Mouse (Mus musculus): ENCODE measurements around the gene Elp4. TPM values are rescaled to one million over a fixed set of nuclear protein-coding genes. Genes with fewer than 3 reads are reported as not detected.

The Elp4 gene
- polyA plus RNA-seq, 1 experiment, result 7.0 TPM

GRCm38 (mm10) chr2:105815170-105815569 lies 89.2 kb downstream of the Elp4 start:
- no peak overlapping the region for H3K4me3 ChIP-seq (ENCODE audit: insufficient read depth, poor library complexity, severe bottlenecking)
- no peak overlapping the region for H3ac ChIP-seq (ENCODE audit: control insufficient read depth, insufficient read length, low read depth)
- H3K79me3 ChIP-seq (ENCODE audit: low read depth), result no peaks in the 10 kb centered on the region
- TF ChIP-seq MYOG (IDR thresholded peaks at IDR 0.05; ENCODE audit: control insufficient read depth, extremely low read depth, insufficient read length) (no peak), FOSL1 (IDR thresholded peaks at IDR 0.05; ENCODE audit: insufficient read depth, low read length, poor library complexity, severe bottlenecking) (no peak), USF1 (IDR thresholded peaks at IDR 0.05; ENCODE audit: low read depth) (no peak)
- no peaks in the 10 kb centered on the region for H3K79me2 ChIP-seq (ENCODE audit: control insufficient read depth, insufficient read depth)
- H3K27me3 ChIP-seq (ENCODE audit: control insufficient read depth, insufficient read depth, insufficient read length), result no peaks in the 10 kb centered on the region
- no peaks in the 10 kb centered on the region for H3K36me3 ChIP-seq (ENCODE audit: control insufficient read depth, insufficient read depth)

DNA sequence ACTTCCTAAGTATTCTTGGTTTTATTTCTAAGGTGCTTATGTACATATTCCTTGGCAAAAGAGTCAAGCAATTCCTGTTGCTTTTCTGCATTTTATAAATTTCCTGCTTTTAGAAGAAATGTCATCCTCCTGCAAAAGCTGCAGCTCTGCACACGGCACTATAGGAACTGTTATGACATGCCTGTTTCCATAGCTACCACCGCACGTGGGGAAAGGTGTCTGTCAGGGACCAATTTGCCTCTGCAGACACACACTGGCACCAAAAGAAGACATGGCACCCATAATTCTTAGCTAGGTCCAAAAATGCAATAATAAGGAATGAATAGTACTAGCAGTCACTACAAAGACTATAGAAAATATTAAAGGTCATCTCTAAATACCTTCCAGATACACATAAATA lies 91.3 kb downstream of the Elp4 start:
- Histone ChIP-seq H3K79me2 (ENCODE audit: control insufficient read depth, insufficient read depth) (no peaks in the 10 kb centered on the region), H3ac (ENCODE audit: control insufficient read depth, insufficient read length, low read depth) (no peak overlapping the region), H3K79me3 (ENCODE audit: low read depth) (no peaks in the 10 kb centered on the region), H3K27me3 (ENCODE audit: control insufficient read depth, insufficient read depth, insufficient read length) (no peaks in the 10 kb centered on the region), H3K4me3 (ENCODE audit: insufficient read depth, poor library complexity, severe bottlenecking) (no peak overlapping the region), H3K36me3 (ENCODE audit: control insufficient read depth, insufficient read depth) (peaks cover 6% of the 10 kb centered on the region)
- TF ChIP-seq CTCF (IDR thresholded peaks at IDR 0.05; ENCODE audit: control insufficient read depth, insufficient read depth, insufficient read length), result no peak
- no peak for TF ChIP-seq MAX (IDR thresholded peaks at IDR 0.05)
- TF ChIP-seq USF1 (IDR thresholded peaks at IDR 0.05; ENCODE audit: low read depth), result no peak
- no peak for TF ChIP-seq FOSL1 (IDR thresholded peaks at IDR 0.05; ENCODE audit: insufficient read depth, low read length, poor library complexity, severe bottlenecking)
- TF ChIP-seq MYOG (IDR thresholded peaks at IDR 0.05; ENCODE audit: control insufficient read depth, extremely low read depth, insufficient read length), result no peak
- TF ChIP-seq CEBPB (IDR thresholded peaks at IDR 0.05; ENCODE audit: low read depth), result no peak
- no peak for TF ChIP-seq MYOD1 (IDR thresholded peaks at IDR 0.05; ENCODE audit: control insufficient read depth, insufficient read length, low read depth)

GRCm38 (mm10) chr2:105810286-105810685 lies 94.1 kb downstream of the Elp4 start:
- no peak overlapping the region for H3K4me3 ChIP-seq (ENCODE audit: insufficient read depth, poor library complexity, severe bottlenecking)
- peaks cover 6% of the 10 kb centered on the region for H3K36me3 ChIP-seq (ENCODE audit: control insufficient read depth, insufficient read depth)

DNA sequence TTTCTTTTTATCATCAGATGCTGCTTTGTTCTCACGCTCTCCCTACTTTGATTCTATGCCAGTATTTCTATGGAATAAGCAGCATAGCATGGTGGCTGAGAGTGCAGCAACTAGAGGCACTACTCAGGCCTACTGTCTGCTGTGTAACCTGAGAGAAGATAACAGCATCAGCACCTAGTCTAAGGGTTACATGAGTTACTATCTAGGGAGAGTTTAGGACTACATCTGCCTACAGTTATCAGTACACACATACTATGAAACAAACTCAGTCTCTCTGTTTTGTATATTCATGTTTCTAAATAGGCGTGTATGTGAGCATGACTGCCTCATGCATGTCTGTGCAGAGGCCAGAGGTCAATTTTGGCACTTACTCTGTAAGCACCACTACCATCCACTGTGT lies 97.8 kb downstream of the Elp4 start:
- H3K79me3 ChIP-seq (ENCODE audit: low read depth), result no peaks in the 10 kb centered on the region
- H3ac ChIP-seq (ENCODE audit: control insufficient read depth, insufficient read length, low read depth), result no peak overlapping the region
- no peaks in the 10 kb centered on the region for H3K79me2 ChIP-seq (ENCODE audit: control insufficient read depth, insufficient read depth)
- no peak for TF ChIP-seq MAX (IDR thresholded peaks at IDR 0.05)
- no peak for TF ChIP-seq CTCF (IDR thresholded peaks at IDR 0.05; ENCODE audit: control insufficient read depth, insufficient read depth, insufficient read length)
- no peak for TF ChIP-seq FOSL1 (IDR thresholded peaks at IDR 0.05; ENCODE audit: insufficient read depth, low read length, poor library complexity, severe bottlenecking)
- no peak for TF ChIP-seq USF1 (IDR thresholded peaks at IDR 0.05; ENCODE audit: low read depth)
- no peak for TF ChIP-seq MYOG (IDR thresholded peaks at IDR 0.05; ENCODE audit: control insufficient read depth, extremely low read depth, insufficient read length)
- no peak for TF ChIP-seq MYOD1 (IDR thresholded peaks at IDR 0.05; ENCODE audit: control insufficient read depth, insufficient read length, low read depth)
- no peak for TF ChIP-seq CEBPB (IDR thresholded peaks at IDR 0.05; ENCODE audit: low read depth)
- H3K27me3 ChIP-seq (ENCODE audit: control insufficient read depth, insufficient read depth, insufficient read length), result no peaks in the 10 kb centered on the region
- H3K4me3 ChIP-seq (ENCODE audit: insufficient read depth, poor library complexity, severe bottlenecking), result no peak overlapping the region
- H3K36me3 ChIP-seq (ENCODE audit: control insufficient read depth, insufficient read depth), result peaks cover 6% of the 10 kb centered on the region

More at GRCm38 (mm10) chr2:105810286-105810685, 94.1 kb downstream of the Elp4 start:
- TF ChIP-seq FOSL1 (IDR thresholded peaks at IDR 0.05; ENCODE audit: insufficient read depth, low read length, poor library complexity, severe bottlenecking) (no peak), MAX (IDR thresholded peaks at IDR 0.05) (no peak), CEBPB (IDR thresholded peaks at IDR 0.05; ENCODE audit: low read depth) (no peak), MYOG (IDR thresholded peaks at IDR 0.05; ENCODE audit: control insufficient read depth, extremely low read depth, insufficient read length) (no peak), MYOD1 (IDR thresholded peaks at IDR 0.05; ENCODE audit: control insufficient read depth, insufficient read length, low read depth) (no peak), CTCF (IDR thresholded peaks at IDR 0.05; ENCODE audit: control insufficient read depth, insufficient read depth, insufficient read length) (no peak), USF1 (IDR thresholded peaks at IDR 0.05; ENCODE audit: low read depth) (no peak)
- Histone ChIP-seq H3K79me2 (ENCODE audit: control insufficient read depth, insufficient read depth) (no peaks in the 10 kb centered on the region), H3ac (ENCODE audit: control insufficient read depth, insufficient read length, low read depth) (no peak overlapping the region), H3K79me3 (ENCODE audit: low read depth) (no peaks in the 10 kb centered on the region), H3K27me3 (ENCODE audit: control insufficient read depth, insufficient read depth, insufficient read length) (no peaks in the 10 kb centered on the region)

DNA sequence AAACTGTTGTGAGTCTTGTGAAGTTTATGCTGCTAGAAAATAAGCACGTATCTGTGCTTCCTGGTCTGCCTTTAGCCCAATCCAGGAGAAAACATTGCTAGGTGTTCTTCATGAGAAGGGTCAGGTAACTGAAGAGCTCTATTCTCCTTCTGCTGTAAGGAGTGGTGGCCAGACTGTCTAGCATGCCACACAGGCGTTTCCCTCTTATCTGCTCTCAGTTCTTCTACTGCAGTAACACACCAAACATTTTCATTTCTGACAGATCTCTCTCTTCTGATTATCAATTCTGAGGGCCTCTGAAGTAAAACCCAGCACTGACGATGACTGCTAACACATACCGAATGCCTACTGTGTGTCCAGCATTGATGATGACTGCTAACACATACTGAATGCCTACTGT lies 98.3 kb downstream of the Elp4 start:
- no peak overlapping the region for H3K4me3 ChIP-seq (ENCODE audit: insufficient read depth, poor library complexity, severe bottlenecking)
- no peak overlapping the region for H3ac ChIP-seq (ENCODE audit: control insufficient read depth, insufficient read length, low read depth)
- no peaks in the 10 kb centered on the region for H3K27me3 ChIP-seq (ENCODE audit: control insufficient read depth, insufficient read depth, insufficient read length)
- no peaks in the 10 kb centered on the region for H3K79me2 ChIP-seq (ENCODE audit: control insufficient read depth, insufficient read depth)
- no peaks in the 10 kb centered on the region for H3K79me3 ChIP-seq (ENCODE audit: low read depth)
- peaks cover 6% of the 10 kb centered on the region for H3K36me3 ChIP-seq (ENCODE audit: control insufficient read depth, insufficient read depth)
- TF ChIP-seq USF1 (IDR thresholded peaks at IDR 0.05; ENCODE audit: low read depth) (no peak), CTCF (IDR thresholded peaks at IDR 0.05; ENCODE audit: control insufficient read depth, insufficient read depth, insufficient read length) (no peak), MYOG (IDR thresholded peaks at IDR 0.05; ENCODE audit: control insufficient read depth, extremely low read depth, insufficient read length) (no peak), FOSL1 (IDR thresholded peaks at IDR 0.05; ENCODE audit: insufficient read depth, low read length, poor library complexity, severe bottlenecking) (no peak), MAX (IDR thresholded peaks at IDR 0.05) (no peak), CEBPB (IDR thresholded peaks at IDR 0.05; ENCODE audit: low read depth) (no peak), MYOD1 (IDR thresholded peaks at IDR 0.05; ENCODE audit: control insufficient read depth, insufficient read length, low read depth) (no peak)

- Histone ChIP-seq H3K27me3 (ENCODE audit: control insufficient read depth, insufficient read depth, insufficient read length) (no peaks in the 10 kb centered on the region), H3K79me2 (ENCODE audit: control insufficient read depth, insufficient read depth) (no peaks in the 10 kb centered on the region), H3K4me3 (ENCODE audit: insufficient read depth, poor library complexity, severe bottlenecking) (no peak overlapping the region), H3K36me3 (ENCODE audit: control insufficient read depth, insufficient read depth) (peaks cover 6% of the 10 kb centered on the region), H3ac (ENCODE audit: control insufficient read depth, insufficient read length, low read depth) (no peak overlapping the region), H3K79me3 (ENCODE audit: low read depth) (peaks cover 2% of the 10 kb centered on the region)
- no peak for TF ChIP-seq FOSL1 (IDR thresholded peaks at IDR 0.05; ENCODE audit: insufficient read depth, low read length, poor library complexity, severe bottlenecking)
- TF ChIP-seq MYOG (IDR thresholded peaks at IDR 0.05; ENCODE audit: control insufficient read depth, extremely low read depth, insufficient read length), result no peak
- TF ChIP-seq MAX (IDR thresholded peaks at IDR 0.05), result no peak
- TF ChIP-seq MYOD1 (IDR thresholded peaks at IDR 0.05; ENCODE audit: control insufficient read depth, insufficient read length, low read depth), result no peak
- TF ChIP-seq CEBPB (IDR thresholded peaks at IDR 0.05; ENCODE audit: low read depth), result no peak
- TF ChIP-seq CTCF (IDR thresholded peaks at IDR 0.05; ENCODE audit: control insufficient read depth, insufficient read depth, insufficient read length), result no peak
- TF ChIP-seq USF1 (IDR thresholded peaks at IDR 0.05; ENCODE audit: low read depth), result no peak
Measured at GRCm38 (mm10) chr2:105805210-105805609, 99.2 kb downstream of the Elp4 start.
